Mouse (Mus musculus) myocyte (in vitro differentiated cells): ENCODE data around the gene Aimp2. TPM values are rescaled to one million over a fixed set of nuclear protein-coding genes. Genes with fewer than 3 reads are reported as not detected.

ENCODE experiments used
- H3K27me3 ChIP-seq: one replicate; pipeline ENCODE4 v1.6.1; 2011; ENCODE audit not compliant: control insufficient read depth, insufficient read depth, insufficient read length
- H3K36me3 ChIP-seq: one replicate; pipeline ENCODE4 v1.6.1; 2011; ENCODE audit not compliant: control insufficient read depth, insufficient read depth
- H3K4me2 ChIP-seq: one replicate; pipeline ENCODE4 v1.6.1; 2011; ENCODE audit warnings: low read depth, control low read depth
- H3K4me3 ChIP-seq: one replicate; pipeline ENCODE4 v1.5.1; 2011; ENCODE audit warnings: mild to moderate bottlenecking, control low read depth, moderate library complexity
- H3K79me2 ChIP-seq: one replicate; pipeline ENCODE4 v1.6.1; 2011; ENCODE audit not compliant: control insufficient read depth, insufficient read depth
- H3ac ChIP-seq: one replicate; pipeline ENCODE4 v1.6.1; 2011; ENCODE audit not compliant: control insufficient read depth, insufficient read length
- CEBPB ChIP-seq: IDR thresholded peaks from 2 replicates; pipeline ENCODE4 v1.6.1; 2011; ENCODE audit warnings: mild to moderate bottlenecking, moderate library complexity; ENCODE audit not compliant: poor library complexity, insufficient read depth, severe bottlenecking
- E2F4 ChIP-seq: IDR thresholded peaks from one replicate; pipeline ENCODE4 v1.6.1; 2011; ENCODE audit warnings: mild to moderate bottlenecking, control low read depth, moderate library complexity; ENCODE audit not compliant: insufficient read depth
- MAX ChIP-seq: IDR thresholded peaks from one replicate; pipeline ENCODE4 v1.6.1; 2011; ENCODE audit warnings: low read depth, mild to moderate bottlenecking, control low read depth
- MYOD1 ChIP-seq, 3 experiments: IDR thresholded peaks; one replicate each; pipeline ENCODE4 v1.6.1; 2011; ENCODE audit warnings: control low read depth in 2 of 3, low read depth in 2 of 3, mild to moderate bottlenecking in 2 of 3, moderate library complexity in 1 of 3; ENCODE audit not compliant: insufficient read length in 2 of 3, control insufficient read depth in 1 of 3
- MYOG ChIP-seq, 3 experiments: IDR thresholded peaks; one replicate each; pipeline ENCODE4 v1.6.1; 2011; ENCODE audit warnings: control low read depth in 2 of 3, low read depth in 2 of 3, mild to moderate bottlenecking in 2 of 3; ENCODE audit not compliant: insufficient read length in 2 of 3, control insufficient read depth in 1 of 3, insufficient read depth in 1 of 3
- POLR2A ChIP-seq: IDR thresholded peaks from one replicate; pipeline ENCODE4 v1.6.1; 2011; ENCODE audit warnings: low read depth, mild to moderate bottlenecking, control low read depth, moderate library complexity; ENCODE audit not compliant: insufficient read length
- POLR2AphosphoS2 ChIP-seq: IDR thresholded peaks from one replicate; pipeline ENCODE4 v1.6.1; 2011; ENCODE audit warnings: low read depth, control low read depth; ENCODE audit not compliant: insufficient read length
- REST ChIP-seq: IDR thresholded peaks from one replicate; pipeline ENCODE4 v1.6.1; 2011; ENCODE audit warnings: mild to moderate bottlenecking, control low read depth, moderate library complexity; ENCODE audit not compliant: insufficient read depth, insufficient read length
- SRF ChIP-seq: IDR thresholded peaks from one replicate; pipeline ENCODE4 v1.6.1; 2011; ENCODE audit warnings: low read depth; ENCODE audit not compliant: control insufficient read depth, insufficient read length
- TCF12 ChIP-seq: IDR thresholded peaks from one replicate; pipeline ENCODE4 v1.6.1; 2011; ENCODE audit warnings: mild to moderate bottlenecking, control low read depth; ENCODE audit not compliant: poor library complexity, insufficient read depth, severe bottlenecking
- TCF3 ChIP-seq: IDR thresholded peaks from one replicate; pipeline ENCODE4 v1.6.1; 2011; ENCODE audit warnings: low read depth, control low read depth; ENCODE audit not compliant: insufficient read length
- USF1 ChIP-seq: IDR thresholded peaks from one replicate; pipeline ENCODE4 v1.6.1; 2011; ENCODE audit warnings: low read depth, mild to moderate bottlenecking, control low read depth, moderate library complexity
- polyA plus RNA-seq: library from polyadenylated mRNA; unstranded; fragments of >200 nt; fragmentation: generic; extraction: Trizol; gene quantifications from one replicate; pipeline ENCODE4 v1.2.1, GENCODE M21; 2012; ENCODE audit warnings: missing spikeins

Gene Aimp2
- polyA plus RNA-seq, 1 experiment: 109 TPM

GRCm38 (mm10) chr5:143924781-143925452 is 15.3 kb upstream of the Aimp2 start:
- Histone ChIP-seq H3K4me2 (no peak overlapping the region), H3ac (no peak overlapping the region), H3K79me2 (no peaks in the 10 kb centered on the region), H3K36me3 (peaks cover 22% of the 10 kb centered on the region), H3K4me3 (no peak overlapping the region), H3K27me3 (no peaks in the 10 kb centered on the region)
- TF ChIP-seq MYOD1 (IDR thresholded peaks at IDR 0.05; ENCODE audit: control insufficient read depth in 1 of 3, insufficient read length in 2 of 3, low read depth in 2 of 3) (no peak), MYOG (IDR thresholded peaks at IDR 0.05; ENCODE audit: control insufficient read depth in 1 of 3, insufficient read depth in 1 of 3, insufficient read length in 2 of 3, low read depth in 2 of 3) (no peak), TCF3 (no peak), CEBPB (no peak), TCF12 (no peak)

- no peak overlapping the region for H3ac ChIP-seq
- peaks cover 5% of the 10 kb centered on the region for H3K36me3 ChIP-seq
- H3K4me2 ChIP-seq: no peak overlapping the region
- H3K4me3 ChIP-seq: no peak overlapping the region
- no peaks in the 10 kb centered on the region for H3K79me2 ChIP-seq
- TF ChIP-seq MYOD1 (IDR thresholded peaks at IDR 0.05; ENCODE audit: control insufficient read depth in 1 of 3, insufficient read length in 2 of 3, low read depth in 2 of 3): no peak
- no peak for TF ChIP-seq TCF12
- TF ChIP-seq E2F4: no peak
- no peak for TF ChIP-seq REST
- no peaks in the 10 kb centered on the region for H3K27me3 ChIP-seq
Observed at GRCm38 (mm10) chr5:143918120-143918519, 8.5 kb upstream of the Aimp2 start.

GRCm38 (mm10) chr5:143917418-143917817 is 7.8 kb upstream of the Aimp2 start:
- Histone ChIP-seq H3ac (no peak overlapping the region), H3K36me3 (peaks cover 5% of the 10 kb centered on the region), H3K27me3 (no peaks in the 10 kb centered on the region), H3K4me3 (no peak overlapping the region), H3K79me2 (no peaks in the 10 kb centered on the region), H3K4me2 (no peak overlapping the region)
- TF ChIP-seq TCF3 (no peak), MYOG (IDR thresholded peaks at IDR 0.05; ENCODE audit: control insufficient read depth in 1 of 3, insufficient read depth in 1 of 3, insufficient read length in 2 of 3, low read depth in 2 of 3) (no peak), TCF12 (no peak), REST (no peak), POLR2AphosphoS2 (no peak), E2F4 (no peak), SRF (no peak), MYOD1 (IDR thresholded peaks at IDR 0.05; ENCODE audit: control insufficient read depth in 1 of 3, insufficient read length in 2 of 3, low read depth in 2 of 3) (no peak)

- TF ChIP-seq REST: no peak
- no peak for TF ChIP-seq POLR2A
- no peak for TF ChIP-seq POLR2AphosphoS2
- TF ChIP-seq E2F4: no peak
- H3K4me3 ChIP-seq: no peak overlapping the region
- peaks cover under 1% of the 10 kb centered on the region for H3K79me2 ChIP-seq
- H3K4me2 ChIP-seq: no peak overlapping the region
- H3K36me3 ChIP-seq: peaks cover 5% of the 10 kb centered on the region
- no peak overlapping the region for H3ac ChIP-seq
- no peaks in the 10 kb centered on the region for H3K27me3 ChIP-seq
Observed at GRCm38 (mm10) chr5:143916221-143916620, 6.6 kb upstream of the Aimp2 start.

- peak overlapping the region; percentile 79 for H3K4me3 ChIP-seq
- H3K27me3 ChIP-seq: no peaks in the 10 kb centered on the region
- TF ChIP-seq TCF3 (no peak), TCF12 (no peak)
- peaks cover 8% of the 10 kb centered on the region for H3K36me3 ChIP-seq
- H3K79me2 ChIP-seq: peaks cover 26% of the 10 kb centered on the region
- H3ac ChIP-seq: peak overlapping the region; percentile 36
- peak overlapping the region; percentile 83 for H3K4me2 ChIP-seq
Observed at GRCm38 (mm10) chr5:143908926-143909325, 721 bp downstream of the Aimp2 start.

GRCm38 (mm10) chr5:143906429-143906828 is 3.2 kb downstream of the Aimp2 start:
- no peak for TF ChIP-seq MYOG (IDR thresholded peaks at IDR 0.05; ENCODE audit: control insufficient read depth in 1 of 3, insufficient read depth in 1 of 3, insufficient read length in 2 of 3, low read depth in 2 of 3)
- no peak for TF ChIP-seq REST
- no peak for TF ChIP-seq TCF3
- no peak for TF ChIP-seq CEBPB
- TF ChIP-seq TCF12: no peak
- TF ChIP-seq POLR2AphosphoS2: no peak
- no peak for TF ChIP-seq MAX
- TF ChIP-seq POLR2A: no peak
- TF ChIP-seq SRF: no peak
- TF ChIP-seq MYOD1 (IDR thresholded peaks at IDR 0.05; ENCODE audit: control insufficient read depth in 1 of 3, insufficient read length in 2 of 3, low read depth in 2 of 3): no peak
- TF ChIP-seq E2F4: no peak
- no peak for TF ChIP-seq USF1
- peak overlapping the region; percentile 38 for H3K4me2 ChIP-seq
- peaks cover 16% of the 10 kb centered on the region for H3K36me3 ChIP-seq
- H3K79me2 ChIP-seq: peaks cover 26% of the 10 kb centered on the region
- no peak overlapping the region for H3K4me3 ChIP-seq
- no peaks in the 10 kb centered on the region for H3K27me3 ChIP-seq
- H3ac ChIP-seq: no peak overlapping the region
